In the genomic region with DNA sequence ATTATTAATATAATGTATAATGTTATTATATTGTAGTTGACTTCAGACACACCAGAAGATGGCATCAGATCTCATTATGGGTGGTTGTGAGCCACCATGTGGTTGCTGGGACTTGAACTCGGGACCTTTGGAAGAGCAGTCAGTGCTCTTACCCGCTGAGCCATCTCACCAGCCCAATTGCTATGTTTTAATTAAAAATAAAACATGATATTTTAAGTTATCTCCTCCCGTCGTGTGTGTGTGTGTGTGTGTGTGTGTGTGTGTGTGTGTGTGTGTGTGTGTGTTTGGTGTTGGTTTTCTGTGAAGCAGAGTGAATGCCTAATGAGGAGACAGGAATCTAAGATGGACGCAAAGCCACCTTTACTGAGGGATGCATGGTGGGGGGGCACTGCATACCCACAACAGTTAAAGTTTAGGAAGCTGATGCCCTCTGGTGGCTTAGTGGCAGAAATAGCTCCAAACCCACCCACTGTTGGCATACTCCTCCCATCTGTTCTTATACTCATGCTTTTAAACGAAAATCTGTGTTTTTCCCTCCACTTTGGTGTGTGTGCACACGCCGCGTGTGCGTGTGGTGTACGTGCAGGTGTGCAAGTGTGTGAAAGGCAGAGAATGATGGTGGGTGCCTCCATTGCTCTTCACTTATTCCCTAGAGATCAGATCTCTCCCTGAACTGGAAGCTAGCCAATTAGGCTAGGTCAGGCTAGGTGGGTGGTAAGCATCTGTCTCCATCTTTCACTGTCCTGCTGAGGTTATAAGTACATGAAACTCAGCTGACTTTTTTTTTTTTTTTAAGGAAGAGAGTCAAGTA, we compare ENCODE assay signal across 8 mouse cellular contexts. TPM values are rescaled to one million over a fixed set of nuclear protein-coding genes. Genes with fewer than 3 reads are reported as not detected.
DNase-seq lines count a peak whose midpoint lies in the region; ATAC-seq and TF ChIP-seq lines count a peak whose summit lies in the region.

No protein-coding gene starts in this region.

- ATAC-seq in forebrain, postnatal 0 days: peak; percentile 93
- 0 out of 2 replicates have a peak, but pooled peaks have one; percentile 25 for ATAC-seq in hindbrain, embryonic 11.5 days (ENCODE audit: low FRiP score)
- peak; percentile 82 for ATAC-seq in lung, embryonic 16.5 days (ENCODE audit: low read depth)

- H3K4me3 ChIP-seq in MEL (ENCODE audit: control insufficient read depth in 1 of 2, insufficient read depth in 1 of 2, low read depth in 2 of 2, low read length in 2 of 2): no peak overlapping the region
- peak overlapping the region; percentile 25 for H3K4me3 ChIP-seq in cerebellum, adult 2 months (replicated peaks; ENCODE audit: insufficient read depth, low read depth, low read length)
- H3K4me3 ChIP-seq in forebrain, postnatal 0 days (ENCODE audit: low read depth, low read length): no peak overlapping the region
- no peak overlapping the region for H3K4me3 ChIP-seq in hindbrain, embryonic 11.5 days (ENCODE audit: low read depth, low read length)
- no peak overlapping the region for H3K4me3 ChIP-seq in lung, embryonic 16.5 days (ENCODE audit: low read length)

- peaks cover 0 to 6% of the 10 kb centered on the region in 2 experiments; a peak in 1 of 4 replicates for H3K4me1 ChIP-seq in MEL (ENCODE audit: control insufficient read depth in 1 of 2, insufficient read depth in 2 of 2, low read length in 2 of 2)
- H3K4me1 ChIP-seq in cerebellum, adult 2 months (ENCODE audit: control insufficient read depth, insufficient read depth, low read length): peaks cover 3% of the 10 kb centered on the region; the same call in 1 of the 2 replicates
- H3K4me1 ChIP-seq in forebrain, postnatal 0 days (ENCODE audit: insufficient read depth): no peaks in the 10 kb centered on the region
- H3K4me1 ChIP-seq in hindbrain, embryonic 11.5 days (replicated peaks; ENCODE audit: control insufficient read depth, insufficient read depth, low read length): no peaks in the 10 kb centered on the region
- H3K4me1 ChIP-seq in lung, embryonic 16.5 days (replicated peaks; ENCODE audit: control insufficient read depth, insufficient read depth, low read length): peaks cover 14% of the 10 kb centered on the region

- peaks cover 0 to 9% of the 10 kb centered on the region in 2 experiments; a peak in 3 of 4 replicates for H3K27me3 ChIP-seq in MEL (ENCODE audit: control insufficient read depth in 1 of 2, insufficient read depth in 2 of 2, low read length in 2 of 2)
- H3K27me3 ChIP-seq in cerebellum, adult 2 months (ENCODE audit: control insufficient read depth, insufficient read depth, low read length): no peaks in the 10 kb centered on the region
- no peaks in the 10 kb centered on the region for H3K27me3 ChIP-seq in forebrain, postnatal 0 days (ENCODE audit: insufficient read depth, low read length)
- no peaks in the 10 kb centered on the region for H3K27me3 ChIP-seq in hindbrain, embryonic 11.5 days (ENCODE audit: control insufficient read depth, insufficient read depth, low read length)
- no peaks in the 10 kb centered on the region for H3K27me3 ChIP-seq in lung, embryonic 16.5 days (ENCODE audit: control insufficient read depth, insufficient read depth, low read depth, low read length)

- H3K9me3 ChIP-seq in MEL (replicated peaks; ENCODE audit: insufficient read depth, low read length): no peaks in the 10 kb centered on the region
- no peaks in the 10 kb centered on the region for H3K9me3 ChIP-seq in forebrain, postnatal 0 days (ENCODE audit: low read length)
- H3K9me3 ChIP-seq in hindbrain, embryonic 11.5 days (ENCODE audit: control insufficient read depth, low read length): no peaks in the 10 kb centered on the region
- H3K9me3 ChIP-seq in lung, embryonic 16.5 days (ENCODE audit: control insufficient read depth, low read length): no peaks in the 10 kb centered on the region

- no peak overlapping the region for H3K9ac ChIP-seq in MEL (ENCODE audit: control insufficient read depth, low read depth, low read length, poor library complexity, severe bottlenecking)
- H3K9ac ChIP-seq in forebrain, postnatal 0 days: no peak overlapping the region
- H3K9ac ChIP-seq in hindbrain, embryonic 11.5 days (ENCODE audit: low read depth, low read length): no peak overlapping the region
- no peak overlapping the region for H3K9ac ChIP-seq in lung, embryonic 16.5 days (ENCODE audit: low read length)

- no peaks in the 10 kb centered on the region for H3K79me2 ChIP-seq in MEL (ENCODE audit: control insufficient read depth, insufficient read depth, low read length, poor library complexity)

- H3K27ac ChIP-seq in MEL (ENCODE audit: control insufficient read depth, low read depth, low read length): no peak overlapping the region
- no peak overlapping the region for H3K27ac ChIP-seq in cerebellum, adult 2 months (ENCODE audit: insufficient read depth, low read length)
- no peak overlapping the region for H3K27ac ChIP-seq in forebrain, postnatal 0 days (ENCODE audit: low read depth, low read length)
- H3K27ac ChIP-seq in hindbrain, embryonic 11.5 days (ENCODE audit: low read depth, low read length): no peak overlapping the region
- H3K27ac ChIP-seq in lung, embryonic 16.5 days (ENCODE audit: low read length): no peak overlapping the region

- TF ChIP-seq EP300 in MEL (IDR thresholded peaks at IDR 0.05; ENCODE audit: low read depth in 1 of 2, low read length in 2 of 2): no peak

- no peak for TF ChIP-seq POLR2A in MEL (IDR thresholded peaks at IDR 0.05; ENCODE audit: control insufficient read depth in 1 of 2, insufficient read depth in 1 of 2, low read depth in 1 of 2, low read length in 2 of 2, poor library complexity in 1 of 2)
- no peak for TF ChIP-seq POLR2A in cerebellum, adult 2 months (IDR thresholded peaks at IDR 0.05; ENCODE audit: borderline replicate concordance, insufficient read depth, low read length)

- peak; percentile 94 for TF ChIP-seq RAD21 in MEL (IDR thresholded peaks at IDR 0.05; ENCODE audit: low read depth, low read length)

- peak; percentile 86 for DNase-seq in MEL (ENCODE audit: low read depth, low spot score)
- DNase-seq in cerebellum, adult 2 months: peak; percentile 81 to 89
- DNase-seq in forebrain, postnatal 0 days: peak; percentile 90
- DNase-seq in hindbrain, embryonic 11.5 days (ENCODE audit: low spot score): peak; percentile 83
- DNase-seq in layer of hippocampus, adult 8-10 months (ENCODE audit: low spot score in 2 of 2): peak; percentile 69 to 71
- DNase-seq in ovary, postnatal 14 days (ENCODE audit: low spot score): peak; percentile 62
- peak; percentile 79 for DNase-seq in thymus, postnatal 25 days

- 22% methylated on average over 11 of the region's 11 CpGs for WGBS in cerebellum, adult 2 months
- WGBS in forebrain, postnatal 0 days: 30% methylated on average over 11 of the region's 11 CpGs
- WGBS in hindbrain, embryonic 11.5 days: 46% methylated on average over 11 of the region's 11 CpGs
- 23% methylated on average over 11 of the region's 11 CpGs for WGBS in lung, embryonic 16.5 days

- peak; percentile 65 to 96 (median 71) for TF ChIP-seq CTCF in MEL (IDR thresholded peaks at IDR 0.05 in 2 of 3, conservative IDR thresholded peaks at IDR 0.05 in 1 of 3; ENCODE audit: control insufficient read depth in 1 of 3, insufficient read depth in 1 of 3, low read depth in 2 of 3, low read length in 3 of 3, poor library complexity in 1 of 3, severe bottlenecking in 1 of 3)
- peak; percentile 92 for TF ChIP-seq CTCF in cerebellum, adult 2 months (IDR thresholded peaks at IDR 0.05; ENCODE audit: borderline replicate concordance, insufficient read depth, low read depth, low read length)
- TF ChIP-seq CTCF in forebrain, postnatal 0 days (IDR thresholded peaks at IDR 0.05; ENCODE audit: low read depth): peak; percentile 86

- no peaks in the 10 kb centered on the region; a peak in 1 of 4 replicates for H3K36me3 ChIP-seq in MEL (ENCODE audit: control insufficient read depth in 1 of 2, insufficient read depth in 2 of 2, low read length in 2 of 2)
- H3K36me3 ChIP-seq in forebrain, postnatal 0 days (ENCODE audit: insufficient read depth): no peaks in the 10 kb centered on the region
- H3K36me3 ChIP-seq in hindbrain, embryonic 11.5 days (ENCODE audit: control insufficient read depth, insufficient read depth, low read length): no peaks in the 10 kb centered on the region
- no peaks in the 10 kb centered on the region for H3K36me3 ChIP-seq in lung, embryonic 16.5 days (ENCODE audit: control insufficient read depth, insufficient read depth, low read length)

- no peak overlapping the region for H3K4me2 ChIP-seq in forebrain, postnatal 0 days (ENCODE audit: low read depth)
- no peak overlapping the region for H3K4me2 ChIP-seq in hindbrain, embryonic 11.5 days (replicated peaks; ENCODE audit: low read depth, low read length)
- peak overlapping the region; percentile 18 for H3K4me2 ChIP-seq in lung, embryonic 16.5 days (ENCODE audit: low read depth, low read length)

RNA-seq across cellular contexts. Expression of a gene that starts 18.6 kb away (rescaled TPM):
- 5.8 and 7.2 TPM in 2 replicates for total RNA-seq in MEL (2012; rRNA removed)
- polyA plus RNA-seq in MEL (2012; ENCODE audit: insufficient read depth in 1 of 2, insufficient read length in 2 of 2, low read depth in 1 of 2, low replicate concordance in 2 of 2, missing spikeins in 1 of 2): 10 to 100 TPM; 25.0 to 43.4 TPM
- 14.0 and 16.5 TPM in 2 replicates for polyA plus RNA-seq in cerebellum, adult 2 months (2012; rRNA removed)
- 10.2 and 15.0 TPM in 2 replicates for total RNA-seq in forebrain, postnatal 0 days (2014; rRNA removed)
- polyA plus RNA-seq in forebrain, postnatal 0 days (2015; fragmentation: Nextera tagmentation; extraction: Ambion mirVana): 18.1 and 30.2 TPM in 2 replicates
- 33.7 and 40.9 TPM in 2 replicates for polyA plus RNA-seq in hindbrain, embryonic 11.5 days (2014; fragmentation: Nextera tagmentation; extraction: Ambion mirVana)
- 10 to 100 TPM; 32.3 to 36.4 (median 34.8) TPM for total RNA-seq in layer of hippocampus, adult 8-10 months (2022)
- polyA plus RNA-seq in lung, embryonic 16.5 days (2015; fragmentation: Nextera tagmentation; extraction: Ambion mirVana): 25.2 and 26.0 TPM in 2 replicates

RNA-seq across cellular contexts. Expression of a gene that starts 34.0 kb away (rescaled TPM):
- total RNA-seq in MEL (2012; rRNA removed): 0.39 TPM in 2 replicates
- under 1 TPM in 1 of 2 experiments, not detected in 1; 0.45 TPM for polyA plus RNA-seq in MEL (2012; ENCODE audit: insufficient read depth in 1 of 2, insufficient read length in 2 of 2, low read depth in 1 of 2, low replicate concordance in 2 of 2, missing spikeins in 1 of 2)
- 5.7 and 6.0 TPM in 2 replicates for polyA plus RNA-seq in cerebellum, adult 2 months (2012; rRNA removed)
- 2.0 and 2.4 TPM in 2 replicates for total RNA-seq in forebrain, postnatal 0 days (2014; rRNA removed)
- polyA plus RNA-seq in forebrain, postnatal 0 days (2015; fragmentation: Nextera tagmentation; extraction: Ambion mirVana): 6.8 and 7.7 TPM in 2 replicates
- polyA plus RNA-seq in hindbrain, embryonic 11.5 days (2014; fragmentation: Nextera tagmentation; extraction: Ambion mirVana): 15.7 and 17.1 TPM in 2 replicates
- total RNA-seq in layer of hippocampus, adult 8-10 months (2022): 1 to 10 TPM; 2.2 to 2.8 (median 2.5) TPM
- polyA plus RNA-seq in lung, embryonic 16.5 days (2015; fragmentation: Nextera tagmentation; extraction: Ambion mirVana): 54.7 and 57.4 TPM in 2 replicates

RNA-seq across cellular contexts. Expression of a gene that starts 36.6 kb away (rescaled TPM):
- 26.8 and 39.6 TPM in 2 replicates for total RNA-seq in MEL (2012; rRNA removed)
- 10 to 100 TPM in 1 of 2 experiments, not detected in 1; 21.3 TPM for polyA plus RNA-seq in MEL (2012; ENCODE audit: insufficient read depth in 1 of 2, insufficient read length in 2 of 2, low read depth in 1 of 2, low replicate concordance in 2 of 2, missing spikeins in 1 of 2)
- 40.2 and 41.9 TPM in 2 replicates for polyA plus RNA-seq in cerebellum, adult 2 months (2012; rRNA removed)
- total RNA-seq in forebrain, postnatal 0 days (2014; rRNA removed): 21.1 and 28.9 TPM in 2 replicates
- polyA plus RNA-seq in forebrain, postnatal 0 days (2015; fragmentation: Nextera tagmentation; extraction: Ambion mirVana): 17.0 and 24.2 TPM in 2 replicates
- 32.7 and 45.2 TPM in 2 replicates for polyA plus RNA-seq in hindbrain, embryonic 11.5 days (2014; fragmentation: Nextera tagmentation; extraction: Ambion mirVana)
- 10 to 100 TPM; 37.5 to 51.2 (median 46.5) TPM for total RNA-seq in layer of hippocampus, adult 8-10 months (2022)
- polyA plus RNA-seq in lung, embryonic 16.5 days (2015; fragmentation: Nextera tagmentation; extraction: Ambion mirVana): 32.3 and 32.6 TPM in 2 replicates

RNA-seq across cellular contexts. Expression of a gene that starts 36.7 kb away (rescaled TPM):
- total RNA-seq in MEL (2012; rRNA removed): 190 and 191 TPM in 2 replicates
- 100 to 1,000 TPM in 1 of 2 experiments, not detected in 1; 173 TPM for polyA plus RNA-seq in MEL (2012; ENCODE audit: insufficient read depth in 1 of 2, insufficient read length in 2 of 2, low read depth in 1 of 2, low replicate concordance in 2 of 2, missing spikeins in 1 of 2)
- 193 and 200 TPM in 2 replicates for polyA plus RNA-seq in cerebellum, adult 2 months (2012; rRNA removed)
- total RNA-seq in forebrain, postnatal 0 days (2014; rRNA removed): 47.7 and 59.2 TPM in 2 replicates
- polyA plus RNA-seq in forebrain, postnatal 0 days (2015; fragmentation: Nextera tagmentation; extraction: Ambion mirVana): 125 and 141 TPM in 2 replicates
- polyA plus RNA-seq in hindbrain, embryonic 11.5 days (2014; fragmentation: Nextera tagmentation; extraction: Ambion mirVana): 120 and 124 TPM in 2 replicates
- total RNA-seq in layer of hippocampus, adult 8-10 months (2022): 100 to 1,000 TPM; 101 to 126 (median 111) TPM
- 158 and 165 TPM in 2 replicates for polyA plus RNA-seq in lung, embryonic 16.5 days (2015; fragmentation: Nextera tagmentation; extraction: Ambion mirVana)

Comparison
In these comparisons a context has a peak if more than half of its experiments do, and no peak if none do; other contexts are left out.
1. ATAC-seq: peak in every context shown above with its lines; median percentile 93 in forebrain, postnatal 0 days; 82 in lung, embryonic 16.5 days; 25 in hindbrain, embryonic 11.5 days.